Mouse (Mus musculus): Measurements from ENCODE around the gene Ikbkg. TPM values are rescaled to one million over a fixed set of nuclear protein-coding genes. Genes with fewer than 3 reads are reported as not detected.
A peak's percentile ranks its signal among the peaks of the same experiment; 100 is the strongest.
"Not testable (repeated sequence)": the region's sequence is repeated elsewhere in the genome, so short reads cannot be mapped to it uniquely, and the experiment has no call there.

Gene Ikbkg
- polyA plus RNA-seq, 1 experiment from 2014 or later: 16.4 TPM

DNA sequence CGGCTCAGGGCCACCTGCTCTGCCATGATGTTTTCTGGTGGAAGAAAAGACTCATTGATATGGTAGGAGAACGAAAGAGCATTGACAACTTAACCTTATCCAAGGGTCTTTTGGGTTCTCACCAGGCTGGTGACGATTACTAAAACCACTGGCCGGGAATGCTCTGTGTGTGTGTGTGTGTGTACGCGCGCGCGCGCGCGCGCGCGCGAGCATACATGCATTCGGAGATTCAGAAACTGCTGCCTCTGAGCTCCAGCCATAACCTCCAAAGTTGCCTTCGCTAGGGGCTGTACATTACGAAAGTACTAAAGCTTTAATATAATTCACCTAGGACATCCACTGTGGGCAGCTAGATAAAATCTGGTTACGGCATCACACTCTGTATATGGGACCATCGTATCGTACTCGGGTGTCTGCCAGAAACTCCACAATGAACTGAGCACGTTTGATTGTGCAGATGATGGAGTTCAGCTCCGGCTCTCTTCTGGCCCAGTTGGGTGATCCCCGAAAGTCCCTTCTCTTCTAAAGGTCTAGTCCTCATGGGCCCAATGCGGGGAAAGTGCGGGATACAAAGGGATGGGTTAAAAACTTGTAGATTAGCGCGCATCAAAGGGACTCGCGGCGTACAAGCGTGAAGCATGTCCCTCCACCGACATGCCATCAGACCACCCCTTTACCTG lies 35.2 kb downstream of the Ikbkg start:
- H3K4me1 ChIP-seq (ENCODE audit: control insufficient read depth, insufficient read depth, low read length): peaks cover 8% of the 10 kb centered on the region
- H3K27ac ChIP-seq (ENCODE audit: low read length): peak overlapping the region; percentile 76
- no peaks in the 10 kb centered on the region for H3K9me3 ChIP-seq (replicated peaks; ENCODE audit: control insufficient read depth, low read length, poor library complexity, severe bottlenecking)
- peak overlapping the region; percentile 57 for H3K4me2 ChIP-seq (ENCODE audit: low read length)
- peak overlapping the region; percentile 40 for H3K4me3 ChIP-seq (ENCODE audit: low read depth, low read length)
- ATAC-seq: peak; percentile 61
- H3K36me3 ChIP-seq (ENCODE audit: control insufficient read depth, insufficient read depth, low read length): no peaks in the 10 kb centered on the region
- peak overlapping the region; percentile 49 for H3K9ac ChIP-seq (ENCODE audit: low read depth, low read length)
- H3K27me3 ChIP-seq (ENCODE audit: control insufficient read depth, insufficient read depth, low read depth, low read length): no peaks in the 10 kb centered on the region
- WGBS: 25% methylated on average over 35 of the region's 35 CpGs

- ATAC-seq: peak; percentile 88
- H3K27me3 ChIP-seq (ENCODE audit: control insufficient read depth, insufficient read depth, low read depth, low read length): no peaks in the 10 kb centered on the region
- WGBS: 29% methylated on average over 24 of the region's 25 CpGs
- H3K4me1 ChIP-seq (ENCODE audit: control insufficient read depth, insufficient read depth, low read length): peaks cover 8% of the 10 kb centered on the region
- peak within 1 kb of the TSS; percentile 57 for H3K4me2 ChIP-seq (ENCODE audit: low read length)
- peak within 1 kb of the TSS; percentile 76 for H3K27ac ChIP-seq (ENCODE audit: low read length)
- 0 out of 2 replicates have a peak, but pooled peaks cover 2% of the 10 kb centered on the region for H3K36me3 ChIP-seq (ENCODE audit: control insufficient read depth, insufficient read depth, low read length)
- peak within 1 kb of the TSS; percentile 40 for H3K4me3 ChIP-seq (ENCODE audit: low read depth, low read length)
- no peaks in the 10 kb centered on the region for H3K9me3 ChIP-seq (replicated peaks; ENCODE audit: control insufficient read depth, low read length, poor library complexity, severe bottlenecking)
- peak within 1 kb of the TSS; percentile 49 for H3K9ac ChIP-seq (ENCODE audit: low read depth, low read length)
These were observed 35.8 kb downstream of the Ikbkg start, which contains the start of gene G6pdx for GRCm38 (mm10) chrX:74428826-74429276. G6pdx (minus strand) TSS chrX:74429194.

- peak overlapping the region; percentile 49; the same call in 1 of the 2 replicates for H3K9ac ChIP-seq (ENCODE audit: low read depth, low read length)
- H3K4me3 ChIP-seq (ENCODE audit: low read depth, low read length): peak overlapping the region; percentile 40
- H3K4me2 ChIP-seq (ENCODE audit: low read length): peak overlapping the region; percentile 57
- peaks cover 8% of the 10 kb centered on the region for H3K4me1 ChIP-seq (ENCODE audit: control insufficient read depth, insufficient read depth, low read length)
- 0 out of 2 replicates have a peak, but pooled peaks cover 3% of the 10 kb centered on the region for H3K36me3 ChIP-seq (ENCODE audit: control insufficient read depth, insufficient read depth, low read length)
- peak overlapping the region; percentile 76 for H3K27ac ChIP-seq (ENCODE audit: low read length)
- 16% methylated on average over 22 of the region's 22 CpGs for WGBS
- H3K9me3 ChIP-seq (replicated peaks; ENCODE audit: control insufficient read depth, low read length, poor library complexity, severe bottlenecking): no peaks in the 10 kb centered on the region
- ATAC-seq: peak; percentile 72
- no peaks in the 10 kb centered on the region for H3K27me3 ChIP-seq (ENCODE audit: control insufficient read depth, insufficient read depth, low read depth, low read length)
These were observed 36.3 kb downstream of the Ikbkg start for GRCm38 (mm10) chrX:74429290-74429821.

GRCm38 (mm10) chrX:74451157-74451912 lies 58.2 kb downstream of the Ikbkg start:
- Histone ChIP-seq H3K4me3 (ENCODE audit: low read depth, low read length) (no peak overlapping the region), H3K4me2 (ENCODE audit: low read length) (no peak overlapping the region), H3K9me3 (replicated peaks; ENCODE audit: control insufficient read depth, low read length, poor library complexity, severe bottlenecking) (no peaks in the 10 kb centered on the region), H3K4me1 (ENCODE audit: control insufficient read depth, insufficient read depth, low read length) (no peaks in the 10 kb centered on the region), H3K27ac (ENCODE audit: low read length) (no peak overlapping the region), H3K36me3 (ENCODE audit: control insufficient read depth, insufficient read depth, low read length) (no peaks in the 10 kb centered on the region), H3K27me3 (ENCODE audit: control insufficient read depth, insufficient read depth, low read depth, low read length) (no peaks in the 10 kb centered on the region), H3K9ac (ENCODE audit: low read depth, low read length) (no peak overlapping the region)
- WGBS: 80% methylated on average over 4 of the region's 4 CpGs
- no peak for ATAC-seq

DNA sequence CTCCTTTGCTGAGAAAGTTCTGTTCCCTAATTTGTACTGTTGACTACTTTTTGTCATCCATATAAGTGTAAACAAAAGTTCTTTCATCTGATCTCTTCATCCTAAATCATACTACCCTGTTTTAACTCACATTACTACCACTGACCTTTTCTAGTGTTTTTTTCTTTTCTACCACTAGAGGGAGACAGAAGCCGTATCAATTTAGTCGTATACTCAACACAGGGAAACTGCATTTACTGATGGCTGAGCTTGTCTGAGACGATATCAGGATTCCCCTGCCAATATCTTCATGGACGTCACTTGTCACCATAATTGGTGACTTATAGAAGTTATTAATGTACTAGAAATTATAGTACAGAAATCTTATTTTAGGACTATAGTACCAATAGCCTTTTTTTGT lies 59.7 kb downstream of the Ikbkg start:
- Histone ChIP-seq H3K27ac (ENCODE audit: low read length) (no peak overlapping the region), H3K9ac (ENCODE audit: low read depth, low read length) (no peak overlapping the region), H3K9me3 (replicated peaks; ENCODE audit: control insufficient read depth, low read length, poor library complexity, severe bottlenecking) (no peaks in the 10 kb centered on the region), H3K4me3 (ENCODE audit: low read depth, low read length) (no peak overlapping the region), H3K4me2 (ENCODE audit: low read length) (no peak overlapping the region), H3K36me3 (ENCODE audit: control insufficient read depth, insufficient read depth, low read length) (no peaks in the 10 kb centered on the region), H3K27me3 (ENCODE audit: control insufficient read depth, insufficient read depth, low read depth, low read length) (no peaks in the 10 kb centered on the region), H3K4me1 (ENCODE audit: control insufficient read depth, insufficient read depth, low read length) (no peaks in the 10 kb centered on the region)
- 10% methylated on average over 4 of the region's 4 CpGs for WGBS
- peak; percentile 76 for ATAC-seq

DNA sequence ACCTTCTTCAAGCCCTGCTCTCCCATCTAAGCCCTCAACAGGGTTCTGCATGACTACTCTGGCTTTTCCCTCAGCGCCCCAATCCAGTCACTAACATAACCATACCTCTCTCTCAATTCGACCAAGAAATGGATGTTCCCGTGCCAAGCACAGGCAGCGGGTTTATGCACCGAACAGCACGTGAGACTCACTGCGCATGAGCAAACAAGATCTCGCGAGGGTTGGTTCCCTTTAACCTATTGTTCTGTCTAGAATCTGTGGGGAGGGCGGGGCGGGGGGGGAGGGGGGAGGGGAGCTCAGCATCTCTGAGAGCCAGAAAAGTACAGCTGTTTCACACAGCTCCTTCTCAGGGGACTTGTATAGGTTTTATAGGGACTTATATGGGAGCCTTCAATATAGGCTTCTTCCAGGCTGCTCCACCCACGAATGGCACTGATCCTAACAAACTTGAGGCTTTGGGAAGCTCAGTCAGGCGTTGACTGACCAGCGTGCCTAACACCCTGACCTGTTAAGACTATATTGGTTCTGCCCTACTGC lies 88.3 kb downstream of the Ikbkg start, which contains the start of gene Gm6880:
Gene Gm6880 (minus strand): TSS at position 51 of the 537 bp plus-strand sequence.
- H3K4me2 ChIP-seq (ENCODE audit: low read length); H3K36me3 ChIP-seq (ENCODE audit: control insufficient read depth, insufficient read depth, low read length); H3K9me3 ChIP-seq (replicated peaks; ENCODE audit: control insufficient read depth, low read length, poor library complexity, severe bottlenecking); H3K9ac ChIP-seq (ENCODE audit: low read depth, low read length); H3K27me3 ChIP-seq (ENCODE audit: control insufficient read depth, insufficient read depth, low read depth, low read length); ATAC-seq; H3K4me1 ChIP-seq (ENCODE audit: control insufficient read depth, insufficient read depth, low read length); H3K4me3 ChIP-seq (ENCODE audit: low read depth, low read length); H3K27ac ChIP-seq (ENCODE audit: low read length): not testable (repeated sequence)
- 74% methylated on average over 12 of the region's 14 CpGs for WGBS

- Histone ChIP-seq H3K27ac (ENCODE audit: low read length) (no peak overlapping the region), H3K36me3 (ENCODE audit: control insufficient read depth, insufficient read depth, low read length) (no peaks in the 10 kb centered on the region), H3K9me3 (replicated peaks; ENCODE audit: control insufficient read depth, low read length, poor library complexity, severe bottlenecking) (no peaks in the 10 kb centered on the region), H3K4me2 (ENCODE audit: low read length) (no peak overlapping the region), H3K4me3 (ENCODE audit: low read depth, low read length) (no peak overlapping the region), H3K27me3 (ENCODE audit: control insufficient read depth, insufficient read depth, low read depth, low read length) (no peaks in the 10 kb centered on the region), H3K4me1 (ENCODE audit: control insufficient read depth, insufficient read depth, low read length) (no peaks in the 10 kb centered on the region), H3K9ac (ENCODE audit: low read depth, low read length) (no peak overlapping the region)
- no peak for ATAC-seq
- 43% methylated on average over 1 of the region's 1 CpGs for WGBS
These were observed 104.0 kb downstream of the Ikbkg start for GRCm38 (mm10) chrX:74497131-74497530.
